Mouse (Mus musculus) forelimb bud, embryonic 11.5 days (tissue): ENCODE results near the gene Olfr539.
"Not testable (repeated sequence)": the region's sequence is repeated elsewhere in the genome, so short reads cannot be mapped to it uniquely, and the experiment has no call there.

ENCODE experiments used
- DNase-seq: peaks from one replicate; pipeline ENCODE4 v3.0.0-alpha.2; 2012; ENCODE audit warnings: low read depth, low spot score

Olfr539 gene

DNA sequence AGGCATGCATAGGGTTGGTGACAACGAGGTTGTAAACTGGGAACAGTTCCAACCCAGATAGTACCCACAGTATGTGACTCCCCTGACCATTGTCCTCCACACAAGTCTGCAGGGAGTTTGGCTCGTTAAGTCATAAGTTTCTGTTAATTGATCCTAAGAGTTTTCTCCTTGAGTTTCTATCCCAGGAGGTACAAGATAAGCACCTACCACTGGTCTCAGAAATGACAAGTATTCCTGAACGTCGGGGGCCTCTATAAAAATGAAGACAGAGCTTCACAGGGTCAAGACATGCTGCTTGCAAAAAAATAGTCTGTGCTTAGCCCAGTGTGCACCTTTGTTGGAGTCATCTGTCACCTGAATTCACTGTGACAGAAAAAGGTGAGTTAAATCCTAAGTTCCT is at the start of gene Olfr539:
Gene Olfr539 (plus strand): TSS at position 301 of the 400 bp plus-strand sequence.
- DNase-seq = no peak

GRCm38 (mm10) chr7:140628670-140629069 is 31.1 kb upstream of the Olfr539 start, which contains the start of gene Olfr61:
TSS of gene Olfr61 (plus strand) at chr7:140628970.
- not testable (repeated sequence) for DNase-seq

GRCm38 (mm10) chr7:140630559-140630958 is 29.2 kb upstream of the Olfr539 start:
- DNase-seq = no peak

DNA sequence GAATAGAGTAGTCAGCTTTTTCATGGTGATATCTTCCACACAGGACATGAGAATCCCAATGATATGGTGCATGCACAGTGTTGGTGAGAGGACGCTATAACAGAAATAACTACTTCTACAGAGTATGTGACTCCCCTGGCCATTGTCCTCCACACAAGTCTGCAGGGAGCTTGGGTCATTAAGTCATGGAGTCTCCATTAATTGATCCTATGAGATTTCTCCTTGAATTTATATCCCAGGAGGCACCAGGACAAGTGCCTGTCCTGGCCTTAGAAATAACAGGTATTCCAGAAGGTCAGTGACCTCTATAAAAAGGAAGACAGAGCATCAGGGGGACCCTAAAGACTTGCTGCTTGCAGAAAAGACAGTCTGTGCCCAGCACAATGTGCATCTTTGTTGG is 13.6 kb upstream of the Olfr539 start, which contains the start of gene Olfr53:
Gene Olfr53 (plus strand): TSS at position 301 of the 400 bp plus-strand sequence.
- no peak for DNase-seq

GRCm38 (mm10) chr7:140670693-140671092 is 11.0 kb downstream of the Olfr539 start:
- not testable (repeated sequence) for DNase-seq

GRCm38 (mm10) chr7:140675863-140676262 is 16.1 kb downstream of the Olfr539 start:
- no peak for DNase-seq

DNA sequence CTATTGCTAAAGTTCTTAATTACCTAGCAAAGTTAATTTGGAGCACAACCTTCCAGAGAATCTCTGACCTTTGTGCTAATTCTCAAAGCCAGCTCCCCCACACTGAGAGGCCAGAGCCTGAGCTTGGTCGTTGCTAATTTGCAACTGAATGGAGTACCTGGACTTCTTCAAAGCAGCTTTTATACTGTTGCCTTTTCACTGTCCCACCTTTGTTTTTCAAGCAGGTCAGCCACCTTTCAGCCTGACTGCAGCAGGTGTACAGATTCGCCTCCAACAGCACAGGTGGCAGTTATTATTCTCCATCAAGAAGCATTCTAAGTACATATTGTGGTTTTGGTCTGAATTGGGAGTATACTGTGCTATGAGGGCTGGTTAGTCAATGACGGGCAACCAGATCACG is 19.9 kb downstream of the Olfr539 start:
- DNase-seq = not testable (repeated sequence)

GRCm38 (mm10) chr7:140681651-140682050 is 21.9 kb downstream of the Olfr539 start, which contains the start of gene Olfr45:
TSS of gene Olfr45 (plus strand) at chr7:140681951.
- no peak for DNase-seq

GRCm38 (mm10) chr7:140696967-140697366 is 37.2 kb downstream of the Olfr539 start, which contains the start of gene Olfr541:
TSS of gene Olfr541 (plus strand) at chr7:140697267.
- no peak for DNase-seq

DNA sequence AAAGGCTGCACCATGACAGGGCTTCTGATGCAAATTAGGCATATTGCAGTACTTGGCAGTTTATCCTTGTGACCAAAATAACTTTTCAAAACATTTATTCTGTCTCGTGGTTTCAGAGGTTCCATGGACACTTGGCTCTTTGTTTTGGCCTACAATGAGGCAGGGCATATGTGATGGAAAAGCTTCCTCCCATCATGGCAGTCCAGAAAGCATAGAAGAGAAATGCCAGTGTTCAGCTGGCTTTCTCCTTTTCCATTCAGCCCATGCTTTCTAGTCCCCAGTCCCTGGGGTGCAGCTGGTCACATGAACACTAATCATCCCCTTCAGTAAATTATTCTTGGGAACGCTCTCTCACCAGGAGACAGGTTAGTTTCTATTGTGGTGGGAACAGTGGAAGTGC is 46.6 kb downstream of the Olfr539 start:
- no peak for DNase-seq

DNA sequence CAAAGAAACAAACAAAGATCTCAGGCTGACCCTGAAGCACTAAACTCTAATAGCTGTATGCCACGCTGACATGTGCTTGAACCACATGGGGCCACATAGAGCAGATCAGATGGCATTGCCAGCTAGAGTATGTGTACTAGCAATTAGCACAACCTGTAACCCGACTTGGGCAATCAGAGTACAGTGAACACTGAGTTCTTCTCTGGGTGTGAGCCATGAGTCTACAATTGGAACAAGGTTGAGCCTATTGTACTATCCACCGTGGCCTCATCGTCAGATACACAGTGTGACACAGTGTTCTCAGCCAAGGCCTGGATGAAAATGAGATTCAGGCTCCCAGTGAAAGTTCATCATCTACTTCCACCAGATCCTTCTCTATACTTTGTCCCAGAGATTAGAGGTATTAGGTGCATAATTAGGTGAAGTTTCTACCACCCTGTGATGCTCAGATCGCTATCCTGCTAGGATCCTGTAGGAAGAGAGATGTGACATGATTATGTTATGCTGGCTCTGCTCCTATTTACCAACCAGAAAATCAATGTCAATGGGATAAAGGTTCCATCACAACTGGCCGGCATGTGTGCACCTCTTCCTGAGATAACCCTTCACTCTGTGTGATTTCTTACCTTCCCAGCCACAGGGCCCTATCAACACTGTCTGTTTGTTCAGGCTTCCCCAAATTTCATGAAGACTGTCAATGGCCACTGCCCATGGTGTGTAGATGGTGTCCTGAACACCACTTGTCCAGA is 48.0 kb downstream of the Olfr539 start:
- no peak for DNase-seq

DNA sequence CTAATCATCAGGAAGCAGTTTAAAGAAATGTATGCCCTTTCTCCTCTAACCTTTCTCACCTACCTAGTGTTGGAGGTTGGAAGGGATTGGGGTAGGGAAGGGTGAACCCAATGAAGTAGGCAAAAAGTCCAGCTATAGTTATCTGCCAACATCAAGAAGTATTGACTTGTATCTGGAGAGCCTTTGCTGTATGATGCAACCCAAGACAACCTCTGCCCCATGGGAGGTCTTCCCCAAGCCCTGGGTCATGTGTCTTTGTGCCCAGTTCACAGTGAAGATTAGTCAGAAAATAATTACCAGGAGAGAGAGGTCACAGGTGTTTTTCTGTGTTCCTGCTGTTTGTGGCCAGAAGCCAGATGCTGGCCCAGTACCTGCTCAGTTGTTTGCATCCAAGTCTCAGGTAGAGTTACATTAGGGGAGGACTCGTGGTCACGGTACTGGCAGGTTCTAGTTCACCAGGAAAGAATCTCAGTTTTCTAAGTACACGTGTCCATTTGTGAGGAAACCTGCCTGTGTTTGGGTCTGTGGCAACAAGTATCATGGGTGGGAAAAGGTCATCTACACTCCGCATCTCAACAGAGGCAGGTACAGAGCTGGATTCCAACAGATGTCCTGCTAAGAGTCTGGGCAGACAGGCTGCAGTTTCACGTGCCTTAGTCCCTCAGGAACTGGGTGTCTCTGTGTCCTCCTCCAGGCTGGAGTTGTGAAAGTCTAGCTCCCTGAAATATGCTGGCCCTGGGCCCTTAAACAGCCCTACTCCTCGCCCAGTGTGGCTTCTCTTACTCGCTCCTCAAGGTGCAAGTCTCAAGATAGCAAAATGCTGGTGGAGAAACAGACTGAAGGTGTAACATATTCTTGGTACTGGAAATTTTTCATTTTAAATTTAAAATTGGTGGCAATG is 57.7 kb downstream of the Olfr539 start:
- no peak for DNase-seq

- no peak for DNase-seq
Observed at GRCm38 (mm10) chr7:140721095-140721494, 61.4 kb downstream of the Olfr539 start.

GRCm38 (mm10) chr7:140725558-140725957 is 65.8 kb downstream of the Olfr539 start:
- no peak for DNase-seq
